Mouse (Mus musculus): ENCODE measurements around the gene Whrn. TPM values are rescaled to one million over a fixed set of nuclear protein-coding genes. Genes with fewer than 3 reads are reported as not detected.

Gene Whrn
- total RNA-seq, 2 experiments from 2014 or later = 0.15 TPM; not detected in 1

Other genes starting within 250 kb of the Whrn start
- not detected in 2 replicates for gene Orm1, start 151.4 kb downstream of the Whrn start, total RNA-seq (2014; fragmentation: Nextera tagmentation)
- gene Orm1, start 151.4 kb downstream of the Whrn start, total RNA-seq (2017) = 5.1 TPM in 1 of 2 replicates, not detected in the other
- not detected in 2 replicates for gene Orm3, start 139.8 kb downstream of the Whrn start, total RNA-seq (2014; fragmentation: Nextera tagmentation)
- not detected in 2 replicates for gene Orm3, start 139.8 kb downstream of the Whrn start, total RNA-seq (2017)
- gene Orm2, start 133.5 kb downstream of the Whrn start, total RNA-seq (2014; fragmentation: Nextera tagmentation) = not detected in 2 replicates
- not detected in 2 replicates for gene Orm2, start 133.5 kb downstream of the Whrn start, total RNA-seq (2017)
- gene Akna, start 92.6 kb downstream of the Whrn start, total RNA-seq (2014; fragmentation: Nextera tagmentation) = 29.6 and 30.1 TPM in 2 replicates
- 3.0 and 5.7 TPM in 2 replicates for gene Akna, start 92.6 kb downstream of the Whrn start, total RNA-seq (2017)
- 58.7 and 92.6 TPM in 2 replicates for gene Atp6v1g1, start 48.8 kb upstream of the Whrn start, total RNA-seq (2014; fragmentation: Nextera tagmentation)
- 57.0 and 85.8 TPM in 2 replicates for gene Atp6v1g1, start 48.8 kb upstream of the Whrn start, total RNA-seq (2017)
- gene Tmem268, start 62.8 kb upstream of the Whrn start, total RNA-seq (2014; fragmentation: Nextera tagmentation) = 9.5 and 14.3 TPM in 2 replicates
- 5.3 and 27.9 TPM in 2 replicates for gene Tmem268, start 62.8 kb upstream of the Whrn start, total RNA-seq (2017)
- gene Gm11213, start 109.3 kb upstream of the Whrn start, total RNA-seq (2014; fragmentation: Nextera tagmentation) = not detected in 2 replicates
- gene Gm11213, start 109.3 kb upstream of the Whrn start, total RNA-seq (2017) = not detected in 2 replicates
- gene Tex48, start 126.4 kb upstream of the Whrn start, total RNA-seq (2014; fragmentation: Nextera tagmentation) = not detected in 2 replicates
- gene Tex48, start 126.4 kb upstream of the Whrn start, total RNA-seq (2017) = not detected in 2 replicates
- gene Gm11214, start 167.4 kb upstream of the Whrn start, total RNA-seq (2014; fragmentation: Nextera tagmentation) = not detected in 2 replicates
- gene Gm11214, start 167.4 kb upstream of the Whrn start, total RNA-seq (2017) = not detected in 2 replicates
- gene Tnfsf15, start 249.1 kb upstream of the Whrn start, total RNA-seq (2014; fragmentation: Nextera tagmentation) = not detected in 2 replicates
- gene Tnfsf15, start 249.1 kb upstream of the Whrn start, total RNA-seq (2017) = not detected in 2 replicates